Mouse (Mus musculus) limb, embryonic 14.5 days (tissue): Measurements from ENCODE around the gene Hira. TPM values are rescaled to one million over a fixed set of nuclear protein-coding genes. Genes with fewer than 3 reads are reported as not detected.

Source experiments
- ATAC-seq: fragments of 200-750 bp; cut with Nextera tagmentation; 2 replicates; pipeline ENCODE4 v1.8.0; 2017; ENCODE audit warnings: low read depth, moderate number of reproducible peaks, moderate TSS enrichment; ENCODE audit not compliant: low FRiP score
- DNase-seq: peaks from one replicate; pipeline ENCODE4 v3.0.0-alpha.2; 2015; ENCODE audit warnings: low spot score
- H3K27ac ChIP-seq: fragments of 300-500 bp; sonication (generic); replicated peaks from 2 replicates; pipeline ENCODE4 v1.5.1; 2014; ENCODE audit warnings: low read depth, mild to moderate bottlenecking, low read length, moderate library complexity, mixed read lengths
- H3K27me3 ChIP-seq: fragments of 300-500 bp; sonication (generic); 2 replicates; pipeline ENCODE4 v1.6.1; 2014; ENCODE audit warnings: low read length, mixed read lengths; ENCODE audit not compliant: control insufficient read depth, insufficient read depth
- H3K36me3 ChIP-seq: fragments of 300-500 bp; sonication (generic); 2 replicates; pipeline ENCODE4 v1.6.1; 2014; ENCODE audit warnings: mild to moderate bottlenecking, low read length, moderate library complexity, mixed read lengths; ENCODE audit not compliant: control insufficient read depth, insufficient read depth
- H3K4me1 ChIP-seq: fragments of 300-500 bp; sonication (generic); 2 replicates; pipeline ENCODE4 v1.6.1; 2014; ENCODE audit warnings: antibody characterized with exemption, low read length, mixed read lengths; ENCODE audit not compliant: control insufficient read depth, insufficient read depth
- H3K4me2 ChIP-seq: fragments of 300-500 bp; sonication (generic); replicated peaks from 2 replicates; pipeline ENCODE4 v1.6.1; 2014; ENCODE audit warnings: low read depth, mild to moderate bottlenecking, low read length, moderate library complexity; ENCODE audit not compliant: severe bottlenecking
- H3K4me3 ChIP-seq: fragments of 300-500 bp; sonication (generic); replicated peaks from 2 replicates; pipeline ENCODE4 v1.5.1; 2014; ENCODE audit warnings: low read length
- H3K9ac ChIP-seq: fragments of 300-500 bp; sonication (generic); 2 replicates; pipeline ENCODE4 v1.6.1; 2014; ENCODE audit warnings: mild to moderate bottlenecking, low read depth, low read length, moderate library complexity; ENCODE audit not compliant: severe bottlenecking
- H3K9me3 ChIP-seq: fragments of 300-500 bp; sonication (generic); 2 replicates; pipeline ENCODE4 v1.6.1; 2016; ENCODE audit warnings: low read length; ENCODE audit not compliant: control insufficient read depth
- POLR2A ChIP-seq: fragments of 200-500 bp; IDR thresholded peaks from 2 replicates; pipeline ENCODE4 v1.8.0; 2012; ENCODE audit warnings: inconsistent platforms, mild to moderate bottlenecking, moderate library complexity, borderline replicate concordance; ENCODE audit not compliant: insufficient read depth, insufficient read length; ENCODE audit errors: extremely low read depth
- WGBS: fragments of 180-500 bp; shearing (Covaris S2); extraction: QIAGEN DNeasy Blood & Tissue Kit; methylation state at CpG from one replicate; pipeline ENCODE4 v1.1.7; 2014; 5-methylcytosine and 5-hydroxymethylcytosine counted together
- polyA plus RNA-seq, 2 experiments: library from polyadenylated mRNA; depleted of rRNA in 1 of 2; stranded (reverse) in 1 of 2; unstranded in 1 of 2; fragments of >200 nt; fragmentation: Nextera tagmentation in 1 of 2; extraction: Ambion mirVana in 1 of 2; gene quantifications; 2 replicates each; pipeline versions ENCODE4 v1.2.1 to v1.2.3; 2012 to 2014

The Hira gene
- polyA plus RNA-seq, 2 experiments: 14.1 to 64.0 TPM

DNA sequence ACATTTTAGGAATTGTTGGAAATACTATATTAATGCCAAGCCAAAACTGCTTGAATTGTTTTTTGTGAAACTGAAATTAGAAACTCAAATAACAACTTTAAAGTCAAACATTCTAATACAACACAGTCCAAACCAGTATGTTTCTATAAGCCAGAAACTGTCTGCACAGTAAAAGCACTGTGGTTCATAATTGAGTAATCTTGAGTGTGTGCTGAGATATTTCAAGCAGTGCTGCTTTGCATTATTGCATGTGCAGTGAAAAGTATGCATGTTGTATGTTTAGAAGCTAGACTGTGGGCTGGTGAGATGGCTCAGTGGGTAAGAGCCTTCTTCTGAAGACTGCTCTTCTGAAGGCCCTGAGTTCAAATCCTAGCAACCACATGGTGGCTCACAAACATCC, 7.2 kb downstream of the Hira start:
- DNase-seq: no peak

DNA sequence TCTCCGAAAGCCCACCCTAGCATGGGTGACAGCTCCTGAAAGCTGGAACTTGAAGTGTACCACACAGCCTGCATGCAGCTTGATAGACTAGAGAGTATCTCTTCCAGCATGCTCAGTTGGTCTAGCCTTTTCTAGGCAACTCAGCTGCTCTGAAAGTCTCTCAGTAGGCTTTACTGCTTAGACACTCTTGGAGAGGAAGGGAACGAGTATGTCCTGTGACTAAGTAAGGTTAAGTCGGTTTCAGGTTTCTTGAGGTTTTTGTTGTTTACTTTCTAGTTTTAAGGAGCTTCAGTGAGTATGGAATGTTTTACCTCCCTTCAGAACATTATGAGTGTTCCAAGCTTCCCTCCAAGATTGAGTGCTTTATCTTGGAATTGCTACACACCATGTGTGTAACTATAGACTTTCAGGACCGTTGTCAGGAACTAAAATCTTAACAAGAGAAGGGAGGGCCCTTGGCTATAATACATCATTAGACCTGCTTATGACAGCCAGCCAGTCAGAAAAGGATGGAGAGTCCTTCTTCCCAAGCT, 17.1 kb downstream of the Hira start:
- 72% methylated on average over 4 of the region's 4 CpGs for whole genome bisulfite sequencing
- Histone ChIP-seq H3K27me3 (no peaks in the 10 kb centered on the region), H3K4me1 (no peaks in the 10 kb centered on the region), H3K9ac (no peak overlapping the region), H3K36me3 (peaks cover 29% of the 10 kb centered on the region), H3K27ac (no peak overlapping the region), H3K9me3 (no peaks in the 10 kb centered on the region), H3K4me2 (no peak overlapping the region), H3K4me3 (no peak overlapping the region)
- no peak for ATAC-seq
- no peak for DNase-seq
- no peak for TF ChIP-seq POLR2A

More for the DNA sequence above, 7.2 kb downstream of the Hira start:
- no peak overlapping the region for H3K4me2 ChIP-seq
- no peak for TF ChIP-seq POLR2A
- no peak for ATAC-seq
- no peaks in the 10 kb centered on the region for H3K27me3 ChIP-seq
- H3K36me3 ChIP-seq: peaks cover 3% of the 10 kb centered on the region; the same call in 1 of the 2 replicates
- no peak overlapping the region for H3K4me3 ChIP-seq
- no peaks in the 10 kb centered on the region for H3K9me3 ChIP-seq
- H3K27ac ChIP-seq: no peak overlapping the region
- no peak overlapping the region for H3K9ac ChIP-seq
- no peaks in the 10 kb centered on the region; the same call in 1 of the 2 replicates for H3K4me1 ChIP-seq

- Histone ChIP-seq H3K4me1 (no peaks in the 10 kb centered on the region), H3K9me3 (no peaks in the 10 kb centered on the region), H3K4me3 (no peak overlapping the region), H3K4me2 (no peak overlapping the region), H3K27me3 (no peaks in the 10 kb centered on the region), H3K36me3 (peaks cover 37% of the 10 kb centered on the region), H3K27ac (no peak overlapping the region), H3K9ac (no peak overlapping the region)
- 89% methylated on average over 3 of the region's 3 CpGs for WGBS
- no peak for DNase-seq
- no peak for TF ChIP-seq POLR2A
- no peak for ATAC-seq
Measured at GRCm38 (mm10) chr16:18895249-18895648, 18.4 kb downstream of the Hira start.

GRCm38 (mm10) chr16:18896429-18896828, 19.6 kb downstream of the Hira start:
- Histone ChIP-seq H3K9me3 (no peaks in the 10 kb centered on the region), H3K27ac (no peak overlapping the region), H3K36me3 (peaks cover 45% of the 10 kb centered on the region), H3K4me3 (no peak overlapping the region), H3K4me1 (no peaks in the 10 kb centered on the region), H3K27me3 (no peaks in the 10 kb centered on the region), H3K9ac (no peak overlapping the region), H3K4me2 (no peak overlapping the region)
- ATAC-seq (peak; percentile 67; the same call in 1 of the 2 replicates), DNase-seq (peak; percentile 15)
- TF ChIP-seq POLR2A: no peak
- 39% methylated on average over 10 of the region's 10 CpGs for WGBS

GRCm38 (mm10) chr16:18905648-18906047, 28.8 kb downstream of the Hira start:
- H3K9me3 ChIP-seq: no peaks in the 10 kb centered on the region
- no peak overlapping the region for H3K9ac ChIP-seq
- no peaks in the 10 kb centered on the region for H3K27me3 ChIP-seq
- DNase-seq: no peak
- no peak for TF ChIP-seq POLR2A
- no peak overlapping the region for H3K27ac ChIP-seq
- no peak for ATAC-seq
- peaks cover 43% of the 10 kb centered on the region for H3K36me3 ChIP-seq
- 96% methylated on average over 1 of the region's 1 CpGs for WGBS
- H3K4me3 ChIP-seq: no peak overlapping the region
- no peak overlapping the region for H3K4me2 ChIP-seq
- no peaks in the 10 kb centered on the region for H3K4me1 ChIP-seq

DNA sequence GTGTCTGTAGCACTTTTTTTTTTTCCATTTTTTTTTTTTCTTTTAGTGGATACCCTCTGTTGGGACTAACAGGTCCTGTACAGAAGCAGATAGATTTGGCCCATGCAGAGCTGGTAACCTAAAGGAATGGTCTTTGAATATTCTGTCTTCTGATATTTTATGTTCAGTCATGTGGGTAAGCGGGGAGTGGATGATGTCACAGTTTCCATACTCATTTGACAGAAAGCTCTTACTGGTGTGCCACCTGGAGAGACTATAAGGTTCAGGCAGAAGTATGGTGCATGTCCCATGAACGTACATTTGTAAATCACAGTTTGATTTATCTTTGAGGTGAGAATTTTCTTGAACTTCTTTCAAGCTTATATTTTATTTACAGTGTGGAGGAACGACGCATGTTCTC, 39.2 kb downstream of the Hira start:
- Histone ChIP-seq H3K27ac (no peak overlapping the region), H3K4me2 (no peak overlapping the region), H3K9me3 (no peaks in the 10 kb centered on the region), H3K4me3 (no peak overlapping the region), H3K36me3 (peaks cover 67% of the 10 kb centered on the region), H3K4me1 (no peaks in the 10 kb centered on the region), H3K9ac (no peak overlapping the region), H3K27me3 (no peaks in the 10 kb centered on the region)
- 91% methylated on average over 4 of the region's 4 CpGs for WGBS
- TF ChIP-seq POLR2A: no peak
- no peak for ATAC-seq
- no peak for DNase-seq
